Mouse (Mus musculus) testis, adult 2 months (tissue): ENCODE data around the gene Slc24a3. TPM values are rescaled to one million over a fixed set of nuclear protein-coding genes. Genes with fewer than 3 reads are reported as not detected.

ENCODE experiments used
- H3K27ac ChIP-seq: fragments of 200-500 bp; 2 replicates; pipeline ENCODE4 v1.5.1; 2012; ENCODE audit warnings: low read depth, low read length; ENCODE audit not compliant: control insufficient read depth, insufficient read depth
- H3K27me3 ChIP-seq: fragments of 200-500 bp; 2 replicates; pipeline ENCODE4 v1.6.1; 2012; ENCODE audit warnings: mild to moderate bottlenecking, low read length, moderate library complexity; ENCODE audit not compliant: control insufficient read depth, insufficient read depth
- H3K36me3 ChIP-seq: fragments of 200-500 bp; 2 replicates; pipeline ENCODE4 v1.6.1; 2012; ENCODE audit warnings: mild to moderate bottlenecking, low read length; ENCODE audit not compliant: control insufficient read depth, insufficient read depth
- H3K4me1 ChIP-seq: fragments of 200-500 bp; 2 replicates; pipeline ENCODE4 v1.6.1; 2012; ENCODE audit warnings: low read length; ENCODE audit not compliant: control insufficient read depth, insufficient read depth
- H3K4me3 ChIP-seq: fragments of 200-500 bp; 2 replicates; pipeline ENCODE4 v1.5.1; 2012; ENCODE audit warnings: low read depth, mild to moderate bottlenecking, low read length, moderate library complexity, mixed read lengths; ENCODE audit not compliant: control insufficient read depth
- CTCF ChIP-seq: fragments of 200-500 bp; IDR thresholded peaks from 2 replicates; pipeline ENCODE4 v1.5.1; 2012; ENCODE audit warnings: low read depth, mild to moderate bottlenecking, inconsistent platforms, low read length, moderate library complexity; ENCODE audit not compliant: control insufficient read depth, insufficient read depth, insufficient replicate concordance
- POLR2A ChIP-seq: fragments of 200-500 bp; IDR thresholded peaks from 2 replicates; pipeline ENCODE4 v1.6.1; 2012; ENCODE audit warnings: low read depth, mild to moderate bottlenecking, inconsistent platforms, low read length, moderate library complexity; ENCODE audit not compliant: control insufficient read depth
- polyA plus RNA-seq: library from polyadenylated mRNA; depleted of rRNA; stranded (reverse); fragments of >200 nt; gene quantifications from 2 replicates; pipeline ENCODE4 v1.2.3, GENCODE M21; 2012

Slc24a3 gene
- polyA plus RNA-seq, 1 experiment = 9.3 TPM

DNA sequence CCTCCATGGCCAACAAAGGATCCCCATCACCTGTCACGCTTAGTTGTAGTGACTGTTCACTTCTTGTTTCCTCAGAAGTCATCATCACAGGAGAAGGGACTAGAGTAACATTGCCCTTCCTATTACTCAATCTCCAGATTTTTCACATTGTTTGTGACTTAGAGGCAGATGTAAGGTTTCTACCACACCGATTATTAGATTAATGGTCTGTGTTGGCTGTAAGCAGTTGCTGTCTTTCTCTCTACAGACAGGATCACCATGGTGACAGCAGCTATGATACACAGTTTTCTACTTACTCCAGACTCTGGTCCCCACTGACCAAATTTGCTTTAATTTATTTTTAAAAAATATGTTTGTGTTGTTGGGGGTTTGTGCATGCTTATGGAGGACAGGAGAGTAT, 90.3 kb downstream of the Slc24a3 start:
- TF ChIP-seq CTCF = no peak
- no peak for TF ChIP-seq POLR2A
- Histone ChIP-seq H3K27ac (no peak overlapping the region), H3K27me3 (no peaks in the 10 kb centered on the region), H3K36me3 (no peaks in the 10 kb centered on the region), H3K4me1 (no peaks in the 10 kb centered on the region), H3K4me3 (no peak overlapping the region)

DNA sequence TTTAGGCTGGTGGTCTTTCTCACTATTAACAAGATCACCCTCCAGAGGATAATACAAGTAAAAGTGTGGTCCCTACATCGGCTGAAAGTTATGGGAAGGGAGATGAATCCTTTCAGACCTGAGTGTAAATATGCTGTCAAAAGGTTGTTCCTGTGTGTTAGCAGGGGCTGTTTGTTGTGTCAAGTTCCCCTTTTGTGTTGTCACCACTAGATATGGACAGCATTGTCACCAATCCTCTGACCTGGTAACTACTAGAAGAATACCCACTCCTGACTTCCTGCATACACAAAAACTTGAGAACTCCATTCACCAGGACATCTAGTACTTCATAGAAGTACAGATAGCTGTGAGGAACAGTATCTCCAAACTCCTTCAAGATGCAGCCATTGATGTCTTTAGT, 93.0 kb downstream of the Slc24a3 start:
- no peak overlapping the region for H3K27ac ChIP-seq
- no peak overlapping the region for H3K4me3 ChIP-seq
- TF ChIP-seq POLR2A (no peak), CTCF (no peak)
- H3K27me3 ChIP-seq = no peaks in the 10 kb centered on the region
- no peaks in the 10 kb centered on the region for H3K36me3 ChIP-seq
- H3K4me1 ChIP-seq = no peaks in the 10 kb centered on the region

DNA sequence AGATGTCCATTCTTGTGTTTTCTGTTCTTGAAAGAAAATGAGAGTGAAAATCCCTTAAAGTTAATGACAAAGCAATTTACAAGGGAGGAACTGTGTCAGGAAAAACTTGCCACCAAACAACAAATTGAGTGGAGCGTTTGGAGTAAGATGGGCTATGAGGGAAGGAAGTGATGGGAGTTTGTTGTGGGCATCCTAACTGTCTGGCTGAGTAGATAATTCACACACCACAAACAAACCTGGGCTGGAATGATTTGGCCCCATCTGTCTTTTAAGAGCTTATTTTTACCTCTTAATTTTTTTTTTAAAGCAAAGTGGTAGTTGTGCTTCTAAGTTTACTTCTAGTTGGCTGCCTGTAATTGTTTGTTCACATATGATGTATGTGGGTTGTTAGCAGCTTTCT, 94.6 kb downstream of the Slc24a3 start:
- no peaks in the 10 kb centered on the region for H3K27me3 ChIP-seq
- H3K4me1 ChIP-seq = no peaks in the 10 kb centered on the region
- H3K36me3 ChIP-seq = no peaks in the 10 kb centered on the region
- H3K27ac ChIP-seq = no peak overlapping the region
- TF ChIP-seq POLR2A (no peak), CTCF (no peak)
- H3K4me3 ChIP-seq = no peak overlapping the region

DNA sequence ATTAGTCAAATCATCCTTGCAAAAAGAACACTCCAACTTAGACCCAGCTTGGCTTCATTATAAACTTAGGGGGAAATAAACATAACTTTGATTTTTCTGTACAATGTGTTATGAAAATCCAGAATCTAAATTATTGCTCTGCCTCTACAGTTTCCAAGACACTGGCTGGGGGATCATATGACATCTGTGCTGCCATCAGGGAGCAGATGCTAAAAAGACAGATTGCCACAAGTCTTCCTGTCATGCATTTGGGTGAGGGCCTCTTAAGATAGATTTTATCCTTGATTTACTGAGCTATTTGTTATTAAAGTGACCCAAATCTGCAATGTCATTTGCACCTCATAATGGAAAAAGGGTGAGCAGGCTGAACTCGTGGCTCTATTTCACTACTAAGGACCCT, 99.2 kb downstream of the Slc24a3 start:
- TF ChIP-seq POLR2A = no peak
- no peak for TF ChIP-seq CTCF
- Histone ChIP-seq H3K27ac (no peak overlapping the region), H3K27me3 (no peaks in the 10 kb centered on the region), H3K4me1 (no peaks in the 10 kb centered on the region), H3K4me3 (no peak overlapping the region), H3K36me3 (no peaks in the 10 kb centered on the region)

DNA sequence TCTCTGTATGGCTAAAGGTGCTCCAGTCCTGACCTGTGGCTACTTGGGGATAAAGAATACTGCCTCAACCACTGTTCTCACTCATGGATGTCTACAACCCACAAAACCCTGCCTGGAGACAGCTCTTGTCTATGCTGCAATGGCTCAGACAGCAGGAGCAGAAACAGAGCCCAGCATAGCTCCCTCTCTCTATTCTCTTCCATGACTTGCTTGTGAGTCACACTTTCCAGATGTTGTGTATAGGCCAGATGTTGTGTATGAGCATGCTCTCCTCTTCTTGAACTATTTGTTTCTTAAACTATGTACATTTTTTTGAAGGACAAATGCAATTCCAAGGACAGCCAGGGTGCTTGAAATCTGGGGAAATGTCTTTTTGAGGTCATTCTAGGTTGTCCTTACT, 101.4 kb downstream of the Slc24a3 start:
- Histone ChIP-seq H3K4me3 (no peak overlapping the region), H3K27ac (no peak overlapping the region), H3K27me3 (no peaks in the 10 kb centered on the region), H3K36me3 (no peaks in the 10 kb centered on the region), H3K4me1 (no peaks in the 10 kb centered on the region)
- TF ChIP-seq CTCF = no peak
- no peak for TF ChIP-seq POLR2A

DNA sequence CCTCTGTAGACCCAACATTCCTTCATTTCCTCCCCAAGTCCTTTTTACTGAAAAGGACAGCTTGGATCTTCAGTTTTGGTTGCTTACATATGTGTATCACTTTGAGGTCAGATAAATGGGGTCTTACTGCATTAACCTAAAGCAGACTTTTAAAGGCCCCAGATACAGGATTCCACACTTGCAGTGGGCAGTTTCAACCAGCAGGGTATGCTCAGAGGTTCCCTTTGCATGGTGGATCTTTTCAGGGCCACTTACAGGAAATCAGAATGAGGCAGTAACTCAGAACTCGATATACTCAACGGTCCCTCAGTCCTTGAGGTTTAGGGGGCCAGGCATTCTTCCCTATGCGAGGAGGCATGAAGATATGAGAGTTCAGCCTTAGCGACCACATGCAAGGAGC, 101.9 kb downstream of the Slc24a3 start:
- no peak for TF ChIP-seq POLR2A
- no peak for TF ChIP-seq CTCF
- Histone ChIP-seq H3K27me3 (no peaks in the 10 kb centered on the region), H3K4me1 (no peaks in the 10 kb centered on the region), H3K27ac (no peak overlapping the region), H3K36me3 (no peaks in the 10 kb centered on the region), H3K4me3 (no peak overlapping the region)

DNA sequence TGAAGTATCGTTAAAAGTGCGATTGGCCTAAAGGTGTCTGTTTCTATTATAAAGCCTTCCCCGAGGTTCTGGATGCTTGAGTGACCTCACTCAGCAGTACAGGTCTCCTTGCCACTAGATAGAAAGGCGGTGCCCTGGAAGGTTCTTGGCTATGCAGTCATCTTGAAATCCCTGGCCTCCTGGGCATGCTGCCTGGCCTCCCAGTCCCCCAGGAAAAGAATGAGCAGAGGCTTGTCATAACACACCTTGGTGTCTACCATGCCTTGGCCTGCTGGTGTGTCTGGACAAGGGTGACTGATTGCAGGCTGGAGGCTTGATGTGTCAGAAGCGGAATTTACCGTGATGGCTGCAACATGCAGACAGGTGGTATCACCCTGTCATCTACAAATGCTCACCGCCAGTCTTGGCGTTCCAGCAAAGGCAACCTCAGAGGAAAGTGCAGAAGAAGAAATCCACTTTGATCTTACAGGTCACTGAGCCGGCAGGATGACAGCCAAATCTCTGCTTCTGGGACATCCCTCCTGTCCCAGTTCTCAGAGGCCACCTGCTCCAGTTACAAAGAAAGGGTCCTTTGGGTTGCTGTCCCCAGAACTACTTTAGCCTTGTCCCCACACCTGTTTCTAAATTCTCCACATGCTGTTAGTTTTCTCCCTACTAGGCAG, 106.6 kb downstream of the Slc24a3 start:
- no peak for TF ChIP-seq POLR2A
- TF ChIP-seq CTCF = no peak
- Histone ChIP-seq H3K36me3 (no peaks in the 10 kb centered on the region), H3K27ac (no peak overlapping the region), H3K27me3 (no peaks in the 10 kb centered on the region), H3K4me1 (no peaks in the 10 kb centered on the region), H3K4me3 (no peak overlapping the region)

DNA sequence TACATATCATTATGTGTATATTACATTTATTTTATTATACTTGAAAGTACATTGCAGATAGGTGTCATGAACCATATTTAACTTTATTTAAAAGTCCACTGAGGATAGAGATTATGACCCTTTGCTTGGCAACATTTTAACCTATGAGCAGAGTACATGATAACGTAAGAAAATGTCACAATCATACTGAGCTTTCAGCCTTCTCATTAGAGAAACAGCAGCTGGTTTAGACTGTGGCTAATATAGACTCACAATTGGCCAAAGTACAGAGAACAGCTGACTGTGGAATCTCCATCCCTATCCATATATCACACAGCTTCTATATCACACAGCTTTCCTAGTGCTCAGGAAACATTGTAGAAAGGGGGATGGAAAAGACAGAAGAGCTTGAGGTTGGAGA, 111.8 kb downstream of the Slc24a3 start:
- Histone ChIP-seq H3K36me3 (no peaks in the 10 kb centered on the region), H3K27ac (no peak overlapping the region), H3K4me3 (no peak overlapping the region), H3K27me3 (no peaks in the 10 kb centered on the region), H3K4me1 (no peaks in the 10 kb centered on the region)
- TF ChIP-seq POLR2A = no peak
- no peak for TF ChIP-seq CTCF
